Mouse (Mus musculus) spleen, postnatal 36 days (tissue): ENCODE measurements around the gene Kcnn4.
A peak's percentile ranks its signal among the peaks of the same experiment; 100 is the strongest.

Experiments used
- DNase-seq, 2 experiments: peaks; one replicate each; pipeline ENCODE4 v3.0.0; 2022; ENCODE audit warnings: low spot score in 2 of 2, mixed read lengths in 1 of 2

Kcnn4 gene

GRCm38 (mm10) chr7:24366716-24367632, 3.1 kb upstream of the Kcnn4 start:
- peak in 1 of 2 experiments; percentile 52 for DNase-seq

- no peak for DNase-seq
These were observed 1.8 kb upstream of the Kcnn4 start for GRCm38 (mm10) chr7:24368226-24368625.

DNA sequence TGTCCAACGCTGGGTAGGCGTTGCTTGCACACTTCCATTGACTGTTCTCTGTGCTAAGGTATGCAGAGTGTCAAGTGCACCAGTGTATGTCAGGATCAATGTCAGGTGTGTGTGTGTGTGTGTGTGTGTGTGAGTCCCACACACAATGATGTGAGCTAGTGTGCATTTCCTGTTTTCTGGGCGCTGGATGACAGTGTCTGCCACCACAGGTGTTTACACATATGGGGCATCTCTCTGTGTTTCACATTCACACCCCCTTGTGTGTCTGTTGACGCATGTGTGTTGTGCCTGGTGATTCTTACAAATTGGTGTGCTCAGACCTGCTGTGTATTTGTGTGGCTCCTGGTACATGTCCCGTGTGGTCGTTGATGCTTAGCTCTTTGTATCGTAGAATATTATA, 1.1 kb upstream of the Kcnn4 start:
- DNase-seq: no peak

- peak; percentile 62 to 76 for DNase-seq
These were observed 1.1 kb downstream of the Kcnn4 start for GRCm38 (mm10) chr7:24371012-24371808.

- no peak for DNase-seq
These were observed 1.7 kb downstream of the Kcnn4 start for GRCm38 (mm10) chr7:24371809-24372145.

GRCm38 (mm10) chr7:24372300-24372699, 2.2 kb downstream of the Kcnn4 start:
- DNase-seq: peak; percentile 54 to 60

DNA sequence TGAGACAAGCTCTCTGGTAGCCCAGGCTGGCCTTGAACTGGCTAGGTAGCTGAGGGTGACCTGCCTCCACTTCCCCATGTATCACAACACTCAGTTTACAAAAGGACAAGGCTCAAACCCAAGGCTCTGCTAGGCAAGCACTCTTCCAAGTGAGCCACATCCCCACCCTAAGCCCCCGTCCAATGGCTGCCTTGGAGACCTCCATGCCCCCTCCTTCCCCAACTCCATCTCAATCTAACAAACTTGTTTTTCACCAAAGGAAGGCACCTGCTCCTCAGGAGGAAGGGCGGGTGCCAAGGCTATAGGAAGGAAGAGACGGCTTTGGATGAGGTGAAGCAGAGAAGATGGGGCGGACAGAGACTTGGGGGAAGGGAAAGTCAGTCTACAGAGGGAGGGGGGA, 2.7 kb downstream of the Kcnn4 start:
- no peak for DNase-seq

DNA sequence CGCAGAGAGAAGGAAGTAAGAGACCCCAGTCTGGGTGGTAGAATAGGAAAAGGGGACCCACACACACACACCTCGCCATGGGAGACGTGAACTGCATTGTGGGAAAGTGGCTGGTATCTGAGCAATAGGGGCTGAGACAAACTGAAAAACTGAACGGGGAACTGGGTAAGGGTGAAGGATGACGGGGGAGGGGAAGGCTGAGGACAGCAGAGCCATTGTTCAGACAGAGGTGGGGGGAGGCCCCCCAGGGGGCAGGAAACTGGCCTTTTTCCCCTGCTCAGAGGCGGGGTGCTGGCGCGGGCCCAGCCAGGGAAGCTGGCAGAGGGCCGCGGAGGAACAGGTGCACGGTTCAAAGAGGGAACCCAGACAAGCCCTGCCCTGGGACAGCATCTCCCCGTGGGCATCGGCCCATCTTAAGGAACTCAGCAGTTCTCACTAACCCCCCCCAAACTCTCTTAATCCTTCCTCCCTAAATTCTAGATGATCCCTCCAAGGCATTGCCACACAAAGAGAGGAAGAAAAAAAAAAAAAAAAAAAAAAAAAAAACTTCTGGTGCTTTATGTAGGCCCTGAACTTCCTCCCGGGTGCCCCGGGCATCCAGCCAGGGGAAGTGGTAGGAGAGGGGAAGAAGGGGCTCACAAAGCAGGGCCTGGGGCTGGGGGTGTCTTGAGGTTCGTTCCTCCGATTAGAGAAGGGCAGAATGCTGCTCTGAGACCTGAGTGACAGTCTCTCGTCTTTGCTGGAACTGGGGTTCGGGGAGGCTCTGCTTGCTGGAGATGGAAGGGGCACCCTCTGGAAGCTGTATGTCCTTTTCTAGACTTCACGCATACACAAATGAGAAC, 3.7 kb downstream of the Kcnn4 start:
- peak; percentile 80 to 81 for DNase-seq

DNA sequence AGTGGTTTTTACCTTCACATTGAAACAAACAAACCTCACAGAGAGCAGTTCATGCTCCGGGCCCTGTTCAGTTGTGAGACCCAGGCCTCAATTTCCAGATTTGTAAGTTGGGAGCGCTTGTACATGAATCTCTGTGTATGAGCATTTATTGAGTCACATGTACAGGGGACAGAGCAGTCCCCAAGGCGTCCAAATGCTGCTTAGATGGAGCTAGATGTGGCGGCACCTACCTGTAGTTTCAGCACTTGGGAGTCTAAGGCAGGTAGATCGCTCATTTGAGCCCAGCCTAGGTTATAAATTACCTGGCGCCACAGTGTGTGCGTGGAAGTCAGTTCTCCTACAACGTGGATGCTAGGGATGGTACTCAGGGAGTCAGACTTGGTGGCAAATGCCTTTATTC, 6.4 kb downstream of the Kcnn4 start:
- DNase-seq: no peak

DNA sequence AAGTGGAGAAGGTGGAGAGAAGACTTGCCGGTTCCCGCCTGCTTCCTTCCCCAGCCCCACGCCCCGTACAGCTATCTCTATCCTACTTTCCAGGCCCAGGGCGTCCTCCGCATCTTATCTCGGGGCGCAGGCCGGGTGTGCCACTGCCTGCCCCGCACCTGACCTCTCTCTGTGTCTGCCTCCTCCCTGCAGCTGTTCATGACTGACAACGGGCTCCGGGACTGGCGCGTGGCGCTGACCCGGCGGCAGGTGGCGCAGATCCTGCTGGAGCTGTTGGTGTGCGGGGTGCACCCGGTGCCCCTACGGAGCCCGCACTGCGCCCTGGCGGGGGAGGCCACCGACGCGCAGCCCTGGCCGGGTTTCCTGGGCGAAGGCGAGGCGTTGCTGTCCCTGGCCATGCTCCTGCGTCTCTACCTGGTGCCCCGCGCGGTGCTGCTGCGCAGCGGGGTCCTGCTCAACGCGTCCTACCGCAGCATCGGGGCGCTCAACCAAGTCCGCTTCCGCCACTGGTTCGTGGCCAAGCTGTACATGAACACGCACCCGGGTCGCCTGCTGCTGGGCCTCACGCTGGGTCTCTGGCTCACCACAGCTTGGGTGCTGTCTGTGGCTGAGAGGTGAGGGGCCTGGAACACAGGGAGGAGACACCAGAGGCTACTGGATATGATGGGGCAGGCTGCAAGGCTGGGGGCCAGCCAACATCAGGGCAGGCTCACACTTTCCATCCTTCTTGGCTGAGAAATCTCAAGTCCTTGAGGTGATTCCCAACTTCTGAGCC, 7.2 kb downstream of the Kcnn4 start:
- peak; percentile 81 to 89 for DNase-seq

DNA sequence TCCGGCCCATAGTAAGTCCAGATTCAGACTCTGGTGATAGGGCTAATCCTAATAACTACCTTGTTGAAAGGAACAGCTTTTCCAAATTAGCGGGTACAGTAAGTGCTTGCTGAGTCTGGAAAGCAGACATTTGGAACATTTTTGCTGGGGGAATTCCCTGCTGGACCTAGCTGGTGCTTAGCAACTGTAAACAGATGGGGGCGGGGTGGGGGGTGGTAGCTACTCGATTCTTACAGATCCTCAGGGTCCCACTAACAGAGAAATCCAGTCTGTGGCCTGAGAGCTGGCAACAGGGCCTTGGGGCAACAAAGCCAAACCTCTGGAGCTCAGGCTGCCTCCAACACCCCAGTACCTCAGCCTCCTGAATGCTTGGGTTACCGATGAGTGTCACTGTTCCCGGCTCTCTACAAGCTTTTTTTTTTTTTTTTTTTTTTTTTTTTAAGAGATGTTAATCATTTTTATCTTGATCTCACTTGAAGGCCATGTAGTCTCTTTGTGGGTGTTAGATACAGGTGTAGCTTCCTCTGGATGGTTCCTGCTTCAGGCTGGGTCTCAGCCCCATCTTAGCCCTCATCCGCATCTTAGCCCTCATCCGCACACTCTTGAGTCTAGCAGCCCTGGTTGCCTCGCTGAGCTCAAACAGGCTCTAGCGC, 8.1 kb downstream of the Kcnn4 start:
- DNase-seq: peak in 1 of 2 experiments; percentile 5

DNA sequence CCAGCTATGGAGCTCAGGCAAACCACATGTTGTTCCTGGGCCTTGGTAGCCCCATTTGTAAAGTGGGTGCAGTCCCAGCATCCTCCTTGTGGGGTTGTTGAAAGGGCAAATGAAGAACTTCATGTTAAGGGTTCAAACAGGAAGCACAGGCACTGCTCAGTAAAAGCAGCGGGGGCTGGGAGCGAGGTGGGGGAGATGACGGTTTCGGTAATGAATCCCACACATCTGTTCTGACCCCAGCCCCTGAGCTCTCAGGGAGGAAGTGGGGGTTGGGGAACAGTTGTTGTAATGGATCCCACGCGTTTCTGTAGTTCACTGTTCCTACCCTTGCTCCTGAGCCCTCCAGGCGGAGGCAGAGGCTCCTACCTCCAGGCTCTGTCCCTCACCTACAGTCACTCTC, 9.9 kb downstream of the Kcnn4 start:
- peak; percentile 71 to 75 for DNase-seq

- no peak for DNase-seq
These were observed 10.3 kb downstream of the Kcnn4 start for GRCm38 (mm10) chr7:24380370-24380769.

DNA sequence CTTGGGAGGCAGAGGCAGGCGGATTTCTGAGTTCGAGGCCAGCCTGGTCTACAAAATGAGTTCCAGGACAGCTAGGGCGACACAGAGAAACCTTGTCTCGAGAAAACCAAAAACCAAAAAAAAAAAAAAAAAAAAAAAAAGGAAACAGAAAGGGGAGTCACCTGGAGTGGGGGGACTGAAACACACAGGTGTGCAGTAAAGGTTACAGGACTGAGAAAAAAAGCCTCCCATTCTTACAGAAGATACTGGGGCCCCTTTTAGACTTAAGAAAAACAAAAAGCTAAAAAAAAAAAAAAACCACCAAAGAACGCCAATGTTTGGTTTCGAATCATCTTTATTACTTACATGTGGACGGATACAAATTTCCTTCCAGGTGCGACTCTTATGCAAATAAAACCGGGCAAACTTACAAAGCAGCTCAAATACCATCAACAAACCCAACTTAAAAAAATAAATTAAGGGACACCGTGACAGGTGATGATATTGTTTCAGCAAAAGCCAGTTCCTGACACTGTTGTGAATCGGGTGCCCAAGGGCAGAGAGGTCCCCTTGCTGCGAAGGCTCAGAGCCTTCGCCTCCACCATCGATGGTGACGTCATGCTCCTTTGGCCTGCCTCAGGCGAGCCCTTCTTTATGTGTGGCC, 12.8 kb downstream of the Kcnn4 start:
- DNase-seq: peak in 1 of 2 experiments; percentile 1

DNA sequence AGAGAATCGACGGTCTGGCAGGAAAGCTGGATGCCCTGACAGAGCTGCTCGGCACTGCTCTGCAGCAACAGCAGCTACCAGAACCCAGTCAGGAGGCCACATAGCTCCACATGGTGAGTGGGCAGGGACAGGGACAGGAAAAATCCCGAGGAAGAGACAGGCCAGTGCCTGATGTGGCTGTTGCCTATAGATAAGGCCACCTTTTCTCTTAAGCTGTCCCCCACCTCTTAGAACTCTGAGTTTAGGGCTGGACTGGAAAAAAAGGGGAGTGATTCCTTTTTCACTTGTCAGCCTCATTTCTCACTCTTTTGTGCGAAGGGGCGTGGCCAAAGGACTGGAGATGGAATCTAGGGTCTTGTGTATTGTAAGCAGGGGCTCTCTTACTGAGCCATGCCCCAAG, 14.0 kb downstream of the Kcnn4 start:
- peak in 1 of 2 experiments; percentile 1 for DNase-seq

DNA sequence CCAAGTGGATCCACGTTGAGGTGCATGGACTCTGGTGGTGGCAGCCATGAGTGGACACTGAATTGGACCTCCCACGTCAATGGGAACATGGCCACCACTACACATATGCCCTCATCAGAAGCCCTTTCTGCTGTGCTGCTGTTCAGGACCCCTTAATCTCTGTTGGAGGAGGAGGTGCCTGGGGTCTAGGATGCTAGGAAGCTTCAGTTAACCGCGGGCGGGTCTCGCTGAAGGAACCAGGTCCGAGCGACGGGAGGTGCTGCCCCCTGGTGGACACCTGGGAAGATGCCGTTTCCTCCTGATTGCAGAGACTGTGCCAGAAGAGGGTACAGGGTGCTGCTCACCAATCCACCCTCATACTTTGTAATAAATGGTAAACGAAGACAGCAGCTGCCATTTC, 14.8 kb downstream of the Kcnn4 start:
- DNase-seq: peak; percentile 58 to 70

DNA sequence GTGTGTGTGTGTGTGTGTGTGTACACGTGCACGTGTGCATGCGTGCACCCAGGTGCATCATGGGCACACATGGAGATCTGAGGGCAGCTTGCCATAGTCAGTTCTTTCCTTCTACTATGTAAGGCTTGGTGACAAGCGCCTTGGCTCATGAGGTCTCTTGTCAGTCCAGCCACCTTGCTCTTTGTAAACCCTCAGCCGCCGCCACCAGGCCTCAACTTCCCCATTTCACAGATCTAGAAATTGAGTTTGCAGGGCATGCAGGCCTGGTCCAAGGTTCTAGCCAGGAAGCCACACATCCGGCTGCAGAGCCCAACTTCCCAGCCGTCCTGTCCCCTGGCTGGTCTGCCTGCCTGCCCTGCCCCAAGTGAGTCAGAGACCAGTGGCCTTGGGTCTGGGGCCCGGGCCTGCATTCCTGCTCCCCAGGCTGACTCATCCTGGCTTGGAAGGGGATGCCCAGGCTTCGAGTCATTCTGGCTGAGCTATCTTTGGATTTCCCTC, 17.0 kb downstream of the Kcnn4 start:
- peak in 1 of 2 experiments; percentile 35 for DNase-seq

- no peak for DNase-seq
These were observed 19.6 kb downstream of the Kcnn4 start for GRCm38 (mm10) chr7:24389516-24390187.

GRCm38 (mm10) chr7:24390512-24390911, 20.4 kb downstream of the Kcnn4 start:
- DNase-seq: no peak
